16 mouse cellular contexts compared by ENCODE assay signal in genomic region chr11:49818869-49819566, GRCm38 (mm10). TPM values are rescaled to one million over a fixed set of nuclear protein-coding genes. Genes with fewer than 3 reads are reported as not detected.
DNase-seq lines count a peak whose midpoint lies in the region; ATAC-seq and TF ChIP-seq lines count a peak whose summit lies in the region.
"Had no signal": no experiment of that assay in that cellular context is flagged by ENCODE, and none has a peak within 500 bp of the region (broad histone marks: within the 10 kb centered on the region; RNA-seq: fewer than 3 reads in every experiment).

No protein-coding gene starts in this region.

- no peak overlapping the region for H3K4me3 ChIP-seq in forebrain, embryonic 13.5 days
- H3K4me3 ChIP-seq in forebrain, embryonic 12.5 days (replicated peaks), result no peak overlapping the region
- H3K4me3 ChIP-seq in ES-Bruce4 (ENCODE audit: low read depth, low read length), result no peak overlapping the region
- H3K4me3 ChIP-seq: embryonic facial prominence, embryonic 13.5 days; neural tube, embryonic 12.5 days had no signal

- peak; percentile 66 for ATAC-seq in forebrain, embryonic 13.5 days
- no peak for ATAC-seq in forebrain, embryonic 12.5 days (ENCODE audit: low FRiP score)

- H3K36me3 ChIP-seq in forebrain, embryonic 13.5 days (ENCODE audit: poor library complexity, severe bottlenecking), result peaks cover 11% of the 10 kb centered on the region
- peaks cover 9% of the 10 kb centered on the region; the same call in 1 of the 2 replicates for H3K36me3 ChIP-seq in forebrain, embryonic 12.5 days (replicated peaks)
- H3K36me3 ChIP-seq in ES-Bruce4 (ENCODE audit: control insufficient read depth, insufficient read depth, low read length, poor library complexity, severe bottlenecking), result peaks cover 67% of the 10 kb centered on the region

- no peak overlapping the region for H3K9ac ChIP-seq in forebrain, embryonic 13.5 days
- H3K9ac ChIP-seq in forebrain, embryonic 12.5 days, result no peak overlapping the region
- H3K9ac ChIP-seq in ES-Bruce4 (ENCODE audit: low read depth, poor library complexity, severe bottlenecking), result no peak overlapping the region
- H3K9ac ChIP-seq: embryonic facial prominence, embryonic 13.5 days; liver, embryonic 14.5 days; neural tube, embryonic 12.5 days had no signal

- no peaks in the 10 kb centered on the region for H3K9me3 ChIP-seq in forebrain, embryonic 13.5 days (replicated peaks)
- H3K9me3 ChIP-seq in forebrain, embryonic 12.5 days, result no peaks in the 10 kb centered on the region
- H3K9me3 ChIP-seq in ES-Bruce4 (replicated peaks; ENCODE audit: control insufficient read depth, insufficient read depth, low read length, poor library complexity, severe bottlenecking), result no peaks in the 10 kb centered on the region
- H3K9me3 ChIP-seq: embryonic facial prominence, embryonic 13.5 days; neural tube, embryonic 12.5 days had no signal

- intact Hi-C loops in left cerebral cortex, postnatal 25 days (cut with DNase I), result no loop called here

- H3K4me2 ChIP-seq in forebrain, embryonic 13.5 days, result no peak overlapping the region
- H3K4me2 ChIP-seq in forebrain, embryonic 12.5 days, result no peak overlapping the region
- H3K4me2 ChIP-seq: embryonic facial prominence, embryonic 13.5 days; neural tube, embryonic 12.5 days had no signal

- TF ChIP-seq EP300 in ES-Bruce4 (IDR thresholded peaks at IDR 0.05; ENCODE audit: insufficient read depth, low read depth, low read length), result no peak

- no peak for TF ChIP-seq POLR2A in ES-Bruce4 (IDR thresholded peaks at IDR 0.05; ENCODE audit: insufficient read depth, low read length)

- peak; percentile 66 for DNase-seq in layer of hippocampus, adult 11-12 months (ENCODE audit: low spot score)
- peak; percentile 77 to 98 for DNase-seq in left cerebral cortex, postnatal 25 days (ENCODE audit: low spot score in 2 of 2)
- DNase-seq in thymus, postnatal 0 days (ENCODE audit: low spot score), result no peak
- DNase-seq in kidney, postnatal 25 days, result no peak
- no peak for DNase-seq in lung, adult 18-20 months
- DNase-seq: adrenal gland, postnatal 10 days; cerebellum, adult 2 months; gastrocnemius, postnatal 25 days; kidney, postnatal 36 days; thymus, adult 2 months had no signal

- no peak for TF ChIP-seq CTCF in ES-Bruce4 (IDR thresholded peaks at IDR 0.05; ENCODE audit: low read depth, low read length)

- 82% methylated on average over 15 of the region's 15 CpGs for WGBS in forebrain, embryonic 13.5 days
- WGBS in forebrain, embryonic 12.5 days, result 84% methylated on average over 15 of the region's 15 CpGs

- no peaks in the 10 kb centered on the region for H3K4me1 ChIP-seq in forebrain, embryonic 13.5 days
- no peaks in the 10 kb centered on the region for H3K4me1 ChIP-seq in forebrain, embryonic 12.5 days
- H3K4me1 ChIP-seq in ES-Bruce4 (ENCODE audit: control insufficient read depth, insufficient read depth, low read length), result no peaks in the 10 kb centered on the region
- H3K4me1 ChIP-seq: embryonic facial prominence, embryonic 13.5 days; neural tube, embryonic 12.5 days had no signal

- H3K27ac ChIP-seq in forebrain, embryonic 13.5 days, result peak overlapping the region; percentile 46; the same call in 1 of the 2 replicates
- no peak overlapping the region for H3K27ac ChIP-seq in forebrain, embryonic 12.5 days
- 0 out of 2 replicates have a peak overlapping the region, but pooled peaks have one; percentile 15 for H3K27ac ChIP-seq in ES-Bruce4 (ENCODE audit: insufficient read depth, low read length)
- H3K27ac ChIP-seq: embryonic facial prominence, embryonic 13.5 days; liver, embryonic 14.5 days; neural tube, embryonic 12.5 days had no signal

- no peaks in the 10 kb centered on the region for H3K27me3 ChIP-seq in forebrain, embryonic 13.5 days
- no peaks in the 10 kb centered on the region for H3K27me3 ChIP-seq in forebrain, embryonic 12.5 days
- H3K27me3 ChIP-seq in ES-Bruce4 (ENCODE audit: control insufficient read depth, insufficient read depth, low read length, poor library complexity, severe bottlenecking), result no peaks in the 10 kb centered on the region
- H3K27me3 ChIP-seq: embryonic facial prominence, embryonic 13.5 days; neural tube, embryonic 12.5 days had no signal

RNA-seq across cellular contexts. Expression of gene Gfpt2, which starts 25.0 kb away (rescaled TPM):
- polyA plus RNA-seq in forebrain, embryonic 13.5 days (2015; fragmentation: Nextera tagmentation; extraction: Ambion mirVana), result 6.9 and 7.0 TPM in 2 replicates
- polyA plus RNA-seq in forebrain, embryonic 12.5 days (2016; fragmentation: Nextera tagmentation; extraction: Ambion mirVana), result 9.5 and 10.5 TPM in 2 replicates
- polyA plus RNA-seq in ES-Bruce4 (2011; ENCODE audit: insufficient read depth, insufficient read length, low read depth, missing spikeins), result 49.1 and 52.3 TPM in 2 replicates
- total RNA-seq in left cerebral cortex, postnatal 25 days (2021), result 10 to 100 TPM in 1 of 2 experiments, 1 to 10 TPM in 1; 6.0 to 10.1 TPM
- polyA plus RNA-seq in thymus, postnatal 0 days (2015; fragmentation: Nextera tagmentation; extraction: Ambion mirVana), result 3.2 and 3.4 TPM in 2 replicates

RNA-seq across cellular contexts. Expression of gene Mapk9, which starts 27.5 kb away (rescaled TPM):
- 33.1 and 33.2 TPM in 2 replicates for polyA plus RNA-seq in forebrain, embryonic 13.5 days (2015; fragmentation: Nextera tagmentation; extraction: Ambion mirVana)
- polyA plus RNA-seq in forebrain, embryonic 12.5 days (2016; fragmentation: Nextera tagmentation; extraction: Ambion mirVana), result 41.8 and 43.2 TPM in 2 replicates
- polyA plus RNA-seq in ES-Bruce4 (2011; ENCODE audit: insufficient read depth, insufficient read length, low read depth, missing spikeins), result 47.5 and 50.7 TPM in 2 replicates
- 100 to 1,000 TPM; 212 to 231 TPM for total RNA-seq in left cerebral cortex, postnatal 25 days (2021)
- 42.0 and 44.5 TPM in 2 replicates for polyA plus RNA-seq in thymus, postnatal 0 days (2015; fragmentation: Nextera tagmentation; extraction: Ambion mirVana)

Comparison
In these comparisons a context has a peak if more than half of its experiments do, and no peak if none do; other contexts are left out.
1. DNase-seq: peak in layer of hippocampus, adult 11-12 months (single experiment) and left cerebral cortex, postnatal 25 days (2 of 2); none in thymus, postnatal 0 days (single experiment), kidney, postnatal 25 days (0 of 2) and lung, adult 18-20 months (0 of 2).